Mouse (Mus musculus) CH12.LX (cell line): ENCODE measurements around the gene Svep1. TPM values are rescaled to one million over a fixed set of nuclear protein-coding genes. Genes with fewer than 3 reads are reported as not detected.

Source experiments
- DNase-seq: peaks from one replicate; pipeline ENCODE4 v3.0.0-alpha.2; 2013; ENCODE audit errors: extremely low read depth
- H3K27ac ChIP-seq: 2 replicates; pipeline ENCODE4 v1.5.1; 2012; ENCODE audit warnings: low read depth, mild to moderate bottlenecking, control low read depth, moderate library complexity; ENCODE audit not compliant: insufficient read depth
- H3K27me3 ChIP-seq: replicated peaks from 2 replicates; pipeline ENCODE3; 2012; ENCODE audit warnings: inconsistent platforms
- H3K36me3 ChIP-seq, 2 experiments: replicated peaks in 1 of 2; 2 replicates each; pipeline versions ENCODE3 to v1.6.1; 2012; ENCODE audit warnings: inconsistent platforms in 1 of 2, low read length in 1 of 2, mild to moderate bottlenecking in 1 of 2, mixed read lengths in 1 of 2, moderate library complexity in 1 of 2; ENCODE audit not compliant: control insufficient read depth in 1 of 2, insufficient read depth in 1 of 2
- H3K4me1 ChIP-seq, 2 experiments: 2 replicates each; pipeline ENCODE4 v1.6.1; 2012; ENCODE audit warnings: inconsistent platforms in 1 of 2, moderate library complexity in 1 of 2; ENCODE audit not compliant: insufficient read depth in 2 of 2, control insufficient read depth in 1 of 2
- H3K4me2 ChIP-seq: 2 replicates; pipeline ENCODE4 v1.6.1; 2012; ENCODE audit warnings: low read depth, mild to moderate bottlenecking, control low read depth; ENCODE audit not compliant: poor library complexity, insufficient read depth, severe bottlenecking
- H3K4me3 ChIP-seq, 3 experiments: fragments of 150-350 bp in 1 of 3; sonication (generic) in 1 of 3; replicated peaks in 1 of 3; 2 replicates each; pipeline versions ENCODE3 to v1.5.1; 2011 to 2012; ENCODE audit warnings: low read depth in 2 of 3, low read length in 2 of 3, mild to moderate bottlenecking in 2 of 3, moderate library complexity in 2 of 3, control low read depth in 1 of 3, improper control_type of control experiment in 1 of 3, inconsistent platforms in 1 of 3, mixed read lengths in 1 of 3; ENCODE audit not compliant: poor library complexity in 1 of 3
- H3K79me2 ChIP-seq: replicated peaks from 2 replicates; pipeline ENCODE4 v1.6.1; 2012; ENCODE audit warnings: mild to moderate bottlenecking, moderate library complexity; ENCODE audit not compliant: control insufficient read depth, poor library complexity, insufficient read depth, severe bottlenecking; ENCODE audit errors: extremely low read depth
- H3K9ac ChIP-seq: 2 replicates; pipeline ENCODE4 v1.6.1; 2012; ENCODE audit warnings: low read depth, mild to moderate bottlenecking, control low read depth, moderate library complexity; ENCODE audit not compliant: insufficient read depth
- H3K9me3 ChIP-seq: replicated peaks from 2 replicates; pipeline ENCODE3; 2012; ENCODE audit warnings: low read length, inconsistent platforms, mixed read lengths
- CHD1 ChIP-seq: IDR thresholded peaks from 2 replicates; pipeline ENCODE4 v1.6.1; 2012; ENCODE audit warnings: low read depth, low read length, improper control_type of control experiment, inconsistent platforms
- CHD2 ChIP-seq: IDR thresholded peaks from 2 replicates; pipeline ENCODE4 v1.6.1; 2011; ENCODE audit warnings: low read length, improper control_type of control experiment
- CTCF ChIP-seq, 2 experiments: IDR thresholded peaks in 1 of 2; conservative IDR thresholded peaks in 1 of 2; 2 replicates each; pipeline ENCODE4 v1.5.1; 2011 to 2012; ENCODE audit warnings: low read depth in 2 of 2, low read length in 2 of 2, improper control_type of control experiment in 1 of 2, inconsistent platforms in 1 of 2, mild to moderate bottlenecking in 1 of 2, moderate library complexity in 1 of 2
- E2F4 ChIP-seq: IDR thresholded peaks from 2 replicates; pipeline ENCODE4 v1.6.1; 2011; ENCODE audit warnings: low read depth, low read length, improper control_type of control experiment; ENCODE audit not compliant: insufficient replicate concordance
- ELF1 ChIP-seq: IDR thresholded peaks from 2 replicates; pipeline ENCODE4 v1.6.1; 2014; ENCODE audit warnings: low read depth, mild to moderate bottlenecking, inconsistent platforms, low read length, improper control_type of control experiment
- GABPA ChIP-seq: IDR thresholded peaks from 2 replicates; pipeline ENCODE4 v1.6.1; 2012; ENCODE audit warnings: low read depth, low read length, improper control_type of control experiment, inconsistent platforms; ENCODE audit not compliant: insufficient replicate concordance
- IRF4 ChIP-seq: IDR thresholded peaks from 2 replicates; pipeline ENCODE4 v1.6.1; 2014; ENCODE audit warnings: low read depth, mild to moderate bottlenecking, inconsistent platforms, low read length, improper control_type of control experiment
- JUN ChIP-seq: IDR thresholded peaks from 2 replicates; pipeline ENCODE4 v1.6.1; 2011; ENCODE audit warnings: low read depth, mild to moderate bottlenecking, low read length, improper control_type of control experiment, moderate library complexity; ENCODE audit not compliant: insufficient read depth
- KAT2A ChIP-seq: IDR thresholded peaks from 2 replicates; pipeline ENCODE4 v1.6.1; 2012; ENCODE audit warnings: low read length, improper control_type of control experiment, inconsistent platforms; ENCODE audit not compliant: insufficient replicate concordance
- MAFK ChIP-seq: IDR thresholded peaks from 2 replicates; pipeline ENCODE4 v1.6.1; 2011; ENCODE audit warnings: low read length, improper control_type of control experiment; ENCODE audit not compliant: insufficient replicate concordance
- MAZ ChIP-seq: IDR thresholded peaks from 2 replicates; pipeline ENCODE4 v1.6.1; 2012; ENCODE audit warnings: low read depth, mild to moderate bottlenecking, inconsistent platforms, low read length, improper control_type of control experiment, moderate library complexity
- MEF2A ChIP-seq: IDR thresholded peaks from 2 replicates; pipeline ENCODE4 v1.6.1; 2014; ENCODE audit warnings: low read depth, mild to moderate bottlenecking, inconsistent platforms, low read length, improper control_type of control experiment, borderline replicate concordance
- MXI1 ChIP-seq: IDR thresholded peaks from 2 replicates; pipeline ENCODE4 v1.6.1; 2011; ENCODE audit warnings: mild to moderate bottlenecking, low read depth, low read length, improper control_type of control experiment
- MYC ChIP-seq: IDR thresholded peaks from 2 replicates; pipeline ENCODE4 v1.6.1; 2011; ENCODE audit warnings: low read depth, mild to moderate bottlenecking, improper control_type of control experiment, low read length
- NELFE ChIP-seq: IDR thresholded peaks from 2 replicates; pipeline ENCODE4 v1.6.1; 2011; ENCODE audit warnings: low read depth, low read length, improper control_type of control experiment
- NRF1 ChIP-seq: IDR thresholded peaks from 2 replicates; pipeline ENCODE4 v1.6.1; 2014; ENCODE audit warnings: low read depth, mild to moderate bottlenecking, inconsistent platforms, low read length, improper control_type of control experiment, moderate library complexity
- PAX5 ChIP-seq: IDR thresholded peaks from 2 replicates; pipeline ENCODE4 v1.6.1; 2012; ENCODE audit warnings: low read length, inconsistent platforms, mixed read lengths
- POLR2AphosphoS2 ChIP-seq: IDR thresholded peaks from 2 replicates; pipeline ENCODE4 v1.6.1; 2011; ENCODE audit warnings: low read depth, low read length, improper control_type of control experiment
- RAD21 ChIP-seq: IDR thresholded peaks from 2 replicates; pipeline ENCODE4 v1.6.1; 2011; ENCODE audit warnings: low read depth, mild to moderate bottlenecking, low read length, improper control_type of control experiment, moderate library complexity
- RCOR1 ChIP-seq: conservative IDR thresholded peaks from 2 replicates; pipeline ENCODE4 v1.6.1; 2012; ENCODE audit warnings: low read depth, mild to moderate bottlenecking, inconsistent platforms, low read length, improper control_type of control experiment
- SMC3 ChIP-seq: IDR thresholded peaks from 2 replicates; pipeline ENCODE4 v1.6.1; 2011; ENCODE audit warnings: low read depth, low read length, improper control_type of control experiment
- UBTF ChIP-seq: IDR thresholded peaks from 2 replicates; pipeline ENCODE4 v1.6.1; 2012; ENCODE audit warnings: low read depth, mild to moderate bottlenecking, inconsistent platforms, low read length, improper control_type of control experiment, moderate library complexity
- ZC3H11A ChIP-seq: IDR thresholded peaks from 2 replicates; pipeline ENCODE4 v1.6.1; 2012; ENCODE audit warnings: low read depth, mild to moderate bottlenecking, inconsistent platforms, low read length, improper control_type of control experiment
- ZMIZ1 ChIP-seq: IDR thresholded peaks from 2 replicates; pipeline ENCODE4 v1.6.1; 2012; ENCODE audit warnings: low read depth, mild to moderate bottlenecking, inconsistent platforms, low read length, improper control_type of control experiment
- dilution Hi-C: fragments of 300-500 bp; cut with MboI; formaldehyde crosslinking; loops from 2 replicates; pipeline ENCODE4 v1.14.3; 2020; ENCODE audit warnings: low sequenced_read_pairs; ENCODE audit not compliant: extremely low pct_unique_long_range_greater_than_20kb, extremely low pct_ligation_motif_present
- in situ Hi-C: fragments of 300-500 bp; cut with MboI; formaldehyde crosslinking; loops from 3 replicates; pipeline ENCODE4 v1.14.3; 2019; ENCODE audit warnings: low sequenced_read_pairs, low pct_ligation_motif_present, low pct_unique_long_range_greater_than_20kb, mixed read lengths
- polyA plus RNA-seq: library from polyadenylated mRNA; unstranded; fragments of >175 nt; gene quantifications from 2 replicates; pipeline ENCODE4 v1.2.1, GENCODE M21; 2012; ENCODE audit warnings: low read depth; ENCODE audit not compliant: insufficient read length
- total RNA-seq, 2 experiments: library from RNA; depleted of rRNA; stranded (reverse); fragments of 300-350 nt in 1 of 2; fragments of >200 nt in 1 of 2; gene quantifications; 2 replicates each; pipeline ENCODE4 v1.2.3; 2012 to 2014

Gene Svep1
- total and polyA plus RNA-seq, 3 experiments: not detected

- in situ Hi-C loops: loop anchor here (10.0 to 25.0 kb wide), 3 partner anchors 123 to 416 kb away; partner anchors contain the start of gene Txn1
- DNase-seq: no peak
- no peaks in the 10 kb centered on the region for H3K27me3 ChIP-seq
- no peaks in the 10 kb centered on the region for H3K9me3 ChIP-seq
- H3K36me3 ChIP-seq: no peaks in the 10 kb centered on the region
- H3K9ac ChIP-seq: no peak overlapping the region
- no peak overlapping the region for H3K4me3 ChIP-seq
- H3K79me2 ChIP-seq: no peaks in the 10 kb centered on the region
- H3K4me1 ChIP-seq: peaks cover 2 to 7% of the 10 kb centered on the region in 2 experiments
- H3K27ac ChIP-seq: no peak overlapping the region
- dilution Hi-C loops: no loop called here
- no peak overlapping the region for H3K4me2 ChIP-seq
- no peak for TF ChIP-seq UBTF
- no peak for TF ChIP-seq MAFK
- no peak for TF ChIP-seq RAD21
- no peak for TF ChIP-seq CTCF (conservative IDR thresholded peaks at IDR 0.05 in 1 of 2, IDR thresholded peaks at IDR 0.05 in 1 of 2; ENCODE audit: low read depth in 2 of 2, low read length in 2 of 2)
- no peak for TF ChIP-seq KAT2A
- TF ChIP-seq ZMIZ1: no peak
- TF ChIP-seq ELF1: no peak
- TF ChIP-seq NRF1: no peak
- no peak for TF ChIP-seq MYC
- TF ChIP-seq E2F4: no peak
- no peak for TF ChIP-seq CHD2
Measured at GRCm38 (mm10) chr4:58077950-58078349, 128.7 kb downstream of the Svep1 start.

- Histone ChIP-seq H3K9me3 (no peaks in the 10 kb centered on the region), H3K79me2 (no peaks in the 10 kb centered on the region), H3K27me3 (no peaks in the 10 kb centered on the region), H3K4me1 (peaks cover 6 to 11% of the 10 kb centered on the region in 2 experiments), H3K27ac (no peak overlapping the region), H3K4me2 (no peak overlapping the region), H3K9ac (no peak overlapping the region), H3K4me3 (no peak overlapping the region), H3K36me3 (no peaks in the 10 kb centered on the region)
- no peak for TF ChIP-seq MXI1
- no peak for TF ChIP-seq ZMIZ1
- no peak for TF ChIP-seq KAT2A
- no peak for TF ChIP-seq IRF4
- TF ChIP-seq MYC: no peak
- TF ChIP-seq JUN: no peak
- TF ChIP-seq CTCF (conservative IDR thresholded peaks at IDR 0.05 in 1 of 2, IDR thresholded peaks at IDR 0.05 in 1 of 2; ENCODE audit: low read depth in 2 of 2, low read length in 2 of 2): no peak
- TF ChIP-seq MEF2A: no peak
- no peak for TF ChIP-seq MAZ
- TF ChIP-seq GABPA: no peak
- TF ChIP-seq NELFE: no peak
- no peak for TF ChIP-seq NRF1
- TF ChIP-seq ZC3H11A: no peak
- TF ChIP-seq PAX5: no peak
- no peak for TF ChIP-seq POLR2AphosphoS2
- no peak for TF ChIP-seq SMC3
- no peak for TF ChIP-seq RCOR1
- TF ChIP-seq E2F4: no peak
- no peak for TF ChIP-seq ELF1
- no peak for TF ChIP-seq CHD1
- dilution Hi-C loops: no loop called here
- DNase-seq: no peak
- in situ Hi-C loops: loop anchor here (10.0 to 25.0 kb wide), 3 partner anchors 123 to 415 kb away; partner anchors contain the start of gene Txn1
Measured at GRCm38 (mm10) chr4:58077536-58077935, 129.1 kb downstream of the Svep1 start.
